Mouse (Mus musculus) cerebellum, postnatal 25 days (tissue): ENCODE data around the gene Slc48a1.

ENCODE experiments used
- DNase-seq, 2 experiments: peaks; one replicate each; pipeline ENCODE4 v3.0.0; 2021; ENCODE audit warnings: mixed read lengths in 2 of 2

Slc48a1 gene

GRCm38 (mm10) chr15:97778311-97779098 lies at the start of gene Slc48a1:
Slc48a1 (plus strand) TSS chr15:97778520.
- no peak for DNase-seq

- DNase-seq = no peak
Measured at GRCm38 (mm10) chr15:97728804-97729203, 49.5 kb upstream of the Slc48a1 start.

- DNase-seq = no peak
Measured at GRCm38 (mm10) chr15:97730365-97730764, 48.0 kb upstream of the Slc48a1 start.

- no peak for DNase-seq
Measured at GRCm38 (mm10) chr15:97731111-97731510, 47.2 kb upstream of the Slc48a1 start, which contains the start of gene Endou. Endou (minus strand) TSS chr15:97731339.

GRCm38 (mm10) chr15:97731988-97732387 lies 46.3 kb upstream of the Slc48a1 start:
- no peak for DNase-seq

GRCm38 (mm10) chr15:97738923-97739322 lies 39.4 kb upstream of the Slc48a1 start:
- no peak for DNase-seq

GRCm38 (mm10) chr15:97740283-97740732 lies 38.0 kb upstream of the Slc48a1 start:
- DNase-seq = no peak

GRCm38 (mm10) chr15:97741662-97742061 lies 36.7 kb upstream of the Slc48a1 start:
- no peak for DNase-seq

GRCm38 (mm10) chr15:97742074-97742473 lies 36.2 kb upstream of the Slc48a1 start:
- DNase-seq = no peak

GRCm38 (mm10) chr15:97742600-97742999 lies 35.7 kb upstream of the Slc48a1 start:
- DNase-seq = no peak

GRCm38 (mm10) chr15:97743210-97743609 lies 35.1 kb upstream of the Slc48a1 start:
- DNase-seq = no peak

GRCm38 (mm10) chr15:97743961-97744525 lies 34.3 kb upstream of the Slc48a1 start:
- DNase-seq = no peak

GRCm38 (mm10) chr15:97744930-97745329 lies 33.4 kb upstream of the Slc48a1 start:
- no peak for DNase-seq

GRCm38 (mm10) chr15:97745331-97745730 lies 33.0 kb upstream of the Slc48a1 start:
- no peak for DNase-seq

GRCm38 (mm10) chr15:97746278-97746677 lies 32.0 kb upstream of the Slc48a1 start:
- DNase-seq = no peak

- no peak for DNase-seq
Measured at GRCm38 (mm10) chr15:97746748-97747147, 31.6 kb upstream of the Slc48a1 start.

GRCm38 (mm10) chr15:97747486-97747885 lies 30.8 kb upstream of the Slc48a1 start:
- no peak for DNase-seq

- no peak for DNase-seq
Measured at GRCm38 (mm10) chr15:97748309-97748708, 30.0 kb upstream of the Slc48a1 start.

- no peak for DNase-seq
Measured at GRCm38 (mm10) chr15:97748964-97749363, 29.4 kb upstream of the Slc48a1 start.

- no peak for DNase-seq
Measured at GRCm38 (mm10) chr15:97749397-97749796, 28.9 kb upstream of the Slc48a1 start.

GRCm38 (mm10) chr15:97749841-97750240 lies 28.5 kb upstream of the Slc48a1 start:
- DNase-seq = no peak

GRCm38 (mm10) chr15:97750697-97751096 lies 27.6 kb upstream of the Slc48a1 start:
- peak; percentile 50 to 69 for DNase-seq

- DNase-seq = peak in 1 of 2 experiments; percentile 39
Measured at GRCm38 (mm10) chr15:97751676-97752075, 26.6 kb upstream of the Slc48a1 start.

- no peak for DNase-seq
Measured at GRCm38 (mm10) chr15:97752491-97752890, 25.8 kb upstream of the Slc48a1 start.
